Mouse (Mus musculus) stomach, postnatal 0 days (tissue): Measurements from ENCODE around the gene Prss53.

Experiments
- CTCF ChIP-seq: IDR thresholded peaks from 2 replicates; pipeline ENCODE4 v1.5.1; 2016; ENCODE audit warnings: antibody characterized with exemption, low read depth, mild to moderate bottlenecking, moderate library complexity
- EP300 ChIP-seq: optimal IDR thresholded peaks from 2 replicates; pipeline ENCODE3; 2016; ENCODE audit warnings: antibody characterized with exemption

DNA sequence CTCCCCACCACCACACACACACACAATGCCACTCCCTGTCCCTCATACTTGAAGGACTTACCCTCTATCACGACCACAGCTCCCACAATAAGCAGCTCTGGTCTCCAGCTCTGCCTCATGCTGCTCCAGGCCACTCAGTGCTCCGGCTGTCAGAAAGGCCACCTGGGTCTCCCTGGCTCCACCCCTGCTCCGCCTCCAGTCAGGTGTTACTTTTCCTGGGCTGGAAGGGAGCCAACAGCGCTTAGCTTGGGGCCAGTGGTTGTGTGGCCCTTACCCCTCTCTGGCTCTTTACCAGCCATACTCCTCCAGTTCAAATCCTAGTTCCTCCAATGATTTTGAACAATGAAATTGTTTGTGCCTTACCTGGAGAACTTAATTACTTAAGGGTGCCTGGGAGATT, at the start of gene Prss53:
- TF ChIP-seq CTCF (no peak), EP300 (no peak)
